Mouse (Mus musculus): Measurements from ENCODE around the gene Dnajc4.
"Not testable (repeated sequence)": the region's sequence is repeated elsewhere in the genome, so short reads cannot be mapped to it uniquely, and the experiment has no call there.

The Dnajc4 gene

GRCm38 (mm10) chr19:6995255-6995991, 3.1 kb upstream of the Dnajc4 start:
- in situ Hi-C loops (cut with MboI; ENCODE audit: low sequenced_read_pairs): no loop called here

GRCm38 (mm10) chr19:6994489-6994888, 2.1 kb upstream of the Dnajc4 start:
- in situ Hi-C loops (cut with MboI; ENCODE audit: low sequenced_read_pairs): no loop called here

GRCm38 (mm10) chr19:6994002-6994401, 1.6 kb upstream of the Dnajc4 start:
- in situ Hi-C loops (cut with MboI; ENCODE audit: low sequenced_read_pairs): no loop called here

GRCm38 (mm10) chr19:6993011-6993770, 819 bp upstream of the Dnajc4 start:
- in situ Hi-C loops (cut with MboI; ENCODE audit: low sequenced_read_pairs): no loop called here

GRCm38 (mm10) chr19:6991166-6991565, 1.2 kb downstream of the Dnajc4 start:
- in situ Hi-C loops (cut with MboI; ENCODE audit: low sequenced_read_pairs): not testable (repeated sequence)

- in situ Hi-C loops (cut with MboI; ENCODE audit: low sequenced_read_pairs): no loop called here
Observed at GRCm38 (mm10) chr19:6990712-6991111, 1.7 kb downstream of the Dnajc4 start.

GRCm38 (mm10) chr19:6989251-6989650, 3.1 kb downstream of the Dnajc4 start:
- in situ Hi-C loops (cut with MboI; ENCODE audit: low sequenced_read_pairs): no loop called here

- in situ Hi-C loops (cut with MboI; ENCODE audit: low sequenced_read_pairs): no loop called here
Observed at GRCm38 (mm10) chr19:6987904-6988285, 4.5 kb downstream of the Dnajc4 start.

- in situ Hi-C loops (cut with MboI; ENCODE audit: low sequenced_read_pairs): no loop called here
Observed at GRCm38 (mm10) chr19:6987061-6987903, 5.1 kb downstream of the Dnajc4 start, which contains the start of gene Vegfb. Gene Vegfb, minus strand, starts transcription at chr19:6987651.

- in situ Hi-C loops (cut with MboI; ENCODE audit: low sequenced_read_pairs): no loop called here
Observed at GRCm38 (mm10) chr19:6985951-6986708, 6.2 kb downstream of the Dnajc4 start.

- in situ Hi-C loops (cut with MboI; ENCODE audit: low sequenced_read_pairs): no loop called here
Observed at GRCm38 (mm10) chr19:6985300-6985699, 7.1 kb downstream of the Dnajc4 start.

GRCm38 (mm10) chr19:6983621-6984020, 8.8 kb downstream of the Dnajc4 start:
- in situ Hi-C loops (cut with MboI; ENCODE audit: low sequenced_read_pairs): no loop called here

- in situ Hi-C loops (cut with MboI; ENCODE audit: low sequenced_read_pairs): no loop called here
Observed at GRCm38 (mm10) chr19:6981465-6981864, 10.9 kb downstream of the Dnajc4 start.

- in situ Hi-C loops (cut with MboI; ENCODE audit: low sequenced_read_pairs): no loop called here
Observed at GRCm38 (mm10) chr19:6980381-6981093, 11.8 kb downstream of the Dnajc4 start, which contains the start of gene Fkbp2. Gene Fkbp2, minus strand, starts transcription at chr19:6980501.

GRCm38 (mm10) chr19:6979486-6980380, 12.6 kb downstream of the Dnajc4 start:
- in situ Hi-C loops (cut with MboI; ENCODE audit: low sequenced_read_pairs): no loop called here

GRCm38 (mm10) chr19:6979001-6979479, 13.3 kb downstream of the Dnajc4 start:
- in situ Hi-C loops (cut with MboI; ENCODE audit: low sequenced_read_pairs): no loop called here

GRCm38 (mm10) chr19:6978639-6978974, 13.8 kb downstream of the Dnajc4 start:
- in situ Hi-C loops (cut with MboI; ENCODE audit: low sequenced_read_pairs): no loop called here

- in situ Hi-C loops (cut with MboI; ENCODE audit: low sequenced_read_pairs): no loop called here
Observed at GRCm38 (mm10) chr19:6977759-6978638, 14.4 kb downstream of the Dnajc4 start.

Data from CH12F3 (cell line).